Mouse (Mus musculus) bone marrow macrophage, adult 2 months (primary cell): ENCODE results near the gene Stac. TPM values are rescaled to one million over a fixed set of nuclear protein-coding genes. Genes with fewer than 3 reads are reported as not detected.

ENCODE experiments used
- H3K27ac ChIP-seq: 2 replicates; pipeline ENCODE4 v1.5.1; 2012; ENCODE audit warnings: low read depth, low read length; ENCODE audit not compliant: insufficient read depth
- H3K4me1 ChIP-seq: 2 replicates; pipeline ENCODE4 v1.6.1; 2012; ENCODE audit warnings: low read length; ENCODE audit not compliant: control insufficient read depth, insufficient read depth
- H3K4me3 ChIP-seq: 2 replicates; pipeline ENCODE4 v1.5.1; 2012; ENCODE audit warnings: mild to moderate bottlenecking, low read length, moderate library complexity; ENCODE audit not compliant: insufficient read depth
- CTCF ChIP-seq: IDR thresholded peaks from 2 replicates; pipeline ENCODE4 v1.5.1; 2012; ENCODE audit warnings: low read depth, mild to moderate bottlenecking, low read length, moderate library complexity
- POLR2A ChIP-seq: IDR thresholded peaks from 2 replicates; pipeline ENCODE4 v1.6.1; 2012; ENCODE audit warnings: mild to moderate bottlenecking, low read depth, low read length, borderline replicate concordance
- polyA plus RNA-seq: library from polyadenylated mRNA; stranded (reverse); fragments of >200 nt; gene quantifications from 2 replicates; pipeline ENCODE4 v1.2.4, GENCODE M21; 2012; ENCODE audit not compliant: missing spikeins, insufficient read depth, insufficient read length

The Stac gene
- not detected in 2 replicates for polyA plus RNA-seq

GRCm38 (mm10) chr9:111689680-111690483 is at the start of gene Stac:
Gene Stac, minus strand, starts transcription at chr9:111690348.
- Histone ChIP-seq H3K27ac (no peak within 1 kb of the TSS), H3K4me3 (peak within 1 kb of the TSS; percentile 36), H3K4me1 (no peaks in the 10 kb centered on the region)
- TF ChIP-seq CTCF (no peak), POLR2A (no peak)

GRCm38 (mm10) chr9:111739431-111740245 is 49.5 kb upstream of the Stac start:
- no peak overlapping the region for H3K4me3 ChIP-seq
- no peak overlapping the region for H3K27ac ChIP-seq
- TF ChIP-seq POLR2A, result no peak
- no peak for TF ChIP-seq CTCF
- H3K4me1 ChIP-seq, result no peaks in the 10 kb centered on the region

DNA sequence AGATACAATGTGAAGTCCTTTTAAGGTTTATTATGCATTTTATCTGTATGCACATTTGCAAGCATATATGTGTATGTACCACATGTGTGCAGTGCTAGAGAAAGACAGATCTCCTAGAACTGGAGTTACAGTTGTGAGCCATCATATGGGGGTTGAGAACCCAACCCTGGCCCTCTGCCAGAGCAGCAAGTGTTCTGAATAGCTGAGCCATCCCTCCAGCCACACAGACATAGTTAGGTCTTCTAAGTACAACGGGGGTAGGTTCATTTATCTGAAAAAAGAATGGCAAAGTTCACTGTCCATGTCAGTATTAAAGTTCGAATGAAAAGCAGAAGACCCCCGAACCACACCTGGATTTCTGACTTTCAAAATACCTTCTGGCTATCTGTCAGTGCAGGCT is 48.9 kb upstream of the Stac start:
- no peak overlapping the region for H3K4me3 ChIP-seq
- no peaks in the 10 kb centered on the region for H3K4me1 ChIP-seq
- no peak for TF ChIP-seq CTCF
- TF ChIP-seq POLR2A, result no peak
- no peak overlapping the region for H3K27ac ChIP-seq

- H3K27ac ChIP-seq, result no peak overlapping the region
- no peak for TF ChIP-seq POLR2A
- TF ChIP-seq CTCF, result no peak
- H3K4me3 ChIP-seq, result no peak overlapping the region
- H3K4me1 ChIP-seq, result no peaks in the 10 kb centered on the region
Observed at GRCm38 (mm10) chr9:111737796-111738195, 47.6 kb upstream of the Stac start.

GRCm38 (mm10) chr9:111735931-111736330 is 45.8 kb upstream of the Stac start:
- H3K27ac ChIP-seq, result no peak overlapping the region
- 0 out of 2 replicates have a peak, but pooled peaks cover 2% of the 10 kb centered on the region for H3K4me1 ChIP-seq
- TF ChIP-seq CTCF, result no peak
- no peak for TF ChIP-seq POLR2A
- H3K4me3 ChIP-seq, result no peak overlapping the region

- H3K4me3 ChIP-seq, result no peak overlapping the region
- no peak overlapping the region for H3K27ac ChIP-seq
- 0 out of 2 replicates have a peak, but pooled peaks cover 2% of the 10 kb centered on the region for H3K4me1 ChIP-seq
- TF ChIP-seq POLR2A (no peak), CTCF (no peak)
Observed at GRCm38 (mm10) chr9:111731939-111732670, 42.0 kb upstream of the Stac start.

- Histone ChIP-seq H3K4me3 (no peak overlapping the region), H3K27ac (no peak overlapping the region)
- TF ChIP-seq POLR2A (no peak), CTCF (no peak)
Observed at GRCm38 (mm10) chr9:111724981-111725593, 34.9 kb upstream of the Stac start.

GRCm38 (mm10) chr9:111714457-111714856 is 24.3 kb upstream of the Stac start:
- no peaks in the 10 kb centered on the region for H3K4me1 ChIP-seq
- TF ChIP-seq CTCF (no peak), POLR2A (no peak)
- H3K27ac ChIP-seq, result no peak overlapping the region
- H3K4me3 ChIP-seq, result no peak overlapping the region

More at GRCm38 (mm10) chr9:111724981-111725593, 34.9 kb upstream of the Stac start:
- no peaks in the 10 kb centered on the region for H3K4me1 ChIP-seq

DNA sequence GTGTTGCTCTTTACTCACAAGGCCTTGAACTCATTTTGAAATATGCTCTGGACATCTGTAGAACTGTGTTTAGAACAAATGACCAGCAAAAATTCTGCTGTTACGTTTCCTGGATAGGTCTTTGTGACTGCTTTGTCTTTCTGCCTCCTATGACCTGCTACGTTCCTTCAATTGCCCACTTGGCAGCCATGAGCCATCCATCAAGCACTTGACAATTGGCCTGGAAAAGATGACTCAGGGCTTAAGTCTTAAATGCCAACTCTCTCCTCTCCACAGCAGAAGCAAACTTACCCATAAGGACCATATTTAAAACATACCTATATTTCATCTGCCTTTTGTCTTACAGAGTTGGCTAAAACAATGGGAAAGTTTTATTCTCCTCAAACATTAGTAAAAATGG is 10.0 kb upstream of the Stac start:
- Histone ChIP-seq H3K4me3 (no peak overlapping the region), H3K27ac (no peak overlapping the region), H3K4me1 (no peaks in the 10 kb centered on the region)
- TF ChIP-seq CTCF (no peak), POLR2A (no peak)
